In genomic region chr11:102690162-102690561, GRCm38 (mm10) we compare ENCODE assay signal across 9 mouse cellular contexts. TPM values are rescaled to one million over a fixed set of nuclear protein-coding genes. Genes with fewer than 3 reads are reported as not detected.
DNase-seq lines count a peak whose midpoint lies in the region; ATAC-seq lines count a peak whose summit lies in the region.
"Had no signal": no experiment of that assay in that cellular context is flagged by ENCODE, and none has a peak within 500 bp of the region (broad histone marks: within the 10 kb centered on the region; RNA-seq: fewer than 3 reads in every experiment).

No protein-coding gene starts in this region.

- WGBS in forebrain, embryonic 13.5 days = 69% methylated on average over 6 of the region's 6 CpGs
- 63% methylated on average over 6 of the region's 6 CpGs for WGBS in liver, embryonic 13.5 days (ENCODE audit: insufficient replicate concordance)

- DNase-seq in A20 (ENCODE audit: low read depth, low spot score) (peak; percentile 68), ES-CJ7 (ENCODE audit: low read depth, low spot score) (peak; percentile 84)
- peak; percentile 66 for DNase-seq in c-Kit-positive CD71-positive TER-119-negative erythroid progenitor cells, embryonic 14.5 days (ENCODE audit: low read depth)
- DNase-seq in kidney, postnatal 14 days = peak; percentile 67
- DNase-seq in liver, embryonic 13.5 days = peak; percentile 40
- peak; percentile 63 to 75 for DNase-seq in right cerebral cortex, postnatal 10 days (ENCODE audit: low spot score in 2 of 2)
- DNase-seq in yolk sac, embryonic 10.5 days (ENCODE audit: low spot score) = peak; percentile 31

- H3K4me2 ChIP-seq in forebrain, embryonic 13.5 days = no peak overlapping the region
- no peak overlapping the region for H3K4me2 ChIP-seq in liver, embryonic 13.5 days
- H3K4me2 ChIP-seq: limb, embryonic 12.5 days had no signal

- H3K9ac ChIP-seq in forebrain, embryonic 13.5 days = 0 out of 2 replicates have a peak overlapping the region, but pooled peaks have one; percentile 23
- H3K9ac ChIP-seq in liver, embryonic 13.5 days = no peak overlapping the region
- H3K9ac ChIP-seq: limb, embryonic 12.5 days had no signal

- H3K4me1 ChIP-seq in forebrain, embryonic 13.5 days = no peaks in the 10 kb centered on the region
- H3K4me1 ChIP-seq in liver, embryonic 13.5 days (replicated peaks) = no peaks in the 10 kb centered on the region; the same call in 1 of the 2 replicates
- H3K4me1 ChIP-seq: limb, embryonic 12.5 days had no signal

- no peak overlapping the region for H3K4me3 ChIP-seq in forebrain, embryonic 13.5 days
- no peak overlapping the region for H3K4me3 ChIP-seq in liver, embryonic 13.5 days (replicated peaks)
- H3K4me3 ChIP-seq: limb, embryonic 12.5 days had no signal

- H3K36me3 ChIP-seq in forebrain, embryonic 13.5 days (ENCODE audit: poor library complexity, severe bottlenecking) = peaks cover 47% of the 10 kb centered on the region
- peaks cover 22% of the 10 kb centered on the region for H3K36me3 ChIP-seq in liver, embryonic 13.5 days

- no peaks in the 10 kb centered on the region for H3K27me3 ChIP-seq in forebrain, embryonic 13.5 days
- no peaks in the 10 kb centered on the region for H3K27me3 ChIP-seq in liver, embryonic 13.5 days
- H3K27me3 ChIP-seq: limb, embryonic 12.5 days had no signal

- H3K9me3 ChIP-seq in forebrain, embryonic 13.5 days (replicated peaks) = no peaks in the 10 kb centered on the region
- no peaks in the 10 kb centered on the region for H3K9me3 ChIP-seq in liver, embryonic 13.5 days (replicated peaks)
- H3K9me3 ChIP-seq: limb, embryonic 12.5 days had no signal

- H3K27ac ChIP-seq in forebrain, embryonic 13.5 days = peak overlapping the region; percentile 14; the same call in 1 of the 2 replicates
- H3K27ac ChIP-seq in liver, embryonic 13.5 days = no peak overlapping the region
- H3K27ac ChIP-seq: limb, embryonic 12.5 days had no signal

- 0 out of 2 replicates have a peak, but pooled peaks have one; percentile 33 for ATAC-seq in forebrain, embryonic 13.5 days
- no peak for ATAC-seq in liver, embryonic 13.5 days (ENCODE audit: low read depth)

RNA-seq across cellular contexts. Expression of gene Ccdc43, which starts 7.4 kb away (rescaled TPM):
- polyA plus RNA-seq in forebrain, embryonic 13.5 days (2015; fragmentation: Nextera tagmentation; extraction: Ambion mirVana) = 45.8 and 46.3 TPM in 2 replicates
- polyA plus RNA-seq in liver, embryonic 13.5 days (2015; fragmentation: Nextera tagmentation; extraction: Ambion mirVana) = 20.6 and 25.5 TPM in 2 replicates

RNA-seq across cellular contexts. Expression of gene Meioc, which starts 26.6 kb away (rescaled TPM):
- polyA plus RNA-seq in forebrain, embryonic 13.5 days (2015; fragmentation: Nextera tagmentation; extraction: Ambion mirVana) = 0.09 and 0.13 TPM in 2 replicates
- polyA plus RNA-seq in liver, embryonic 13.5 days (2015; fragmentation: Nextera tagmentation; extraction: Ambion mirVana) = 0.12 TPM in 1 of 2 replicates, not detected in the other

Comparison
In these comparisons a context has a peak if more than half of its experiments do, and no peak if none do; other contexts are left out.
1. DNase-seq: peak in every context shown above with its lines; median percentile 84 in ES-CJ7; 69 in right cerebral cortex, postnatal 10 days; 68 in A20; 67 in kidney, postnatal 14 days; 66 in c-Kit-positive CD71-positive TER-119-negative erythroid progenitor cells, embryonic 14.5 days; 40 in liver, embryonic 13.5 days; 31 in yolk sac, embryonic 10.5 days.